Mouse (Mus musculus) thymus, adult 2 months (tissue): ENCODE data around the gene Slc12a8. TPM values are rescaled to one million over a fixed set of nuclear protein-coding genes. Genes with fewer than 3 reads are reported as not detected.

Source experiments
- DNase-seq: peaks from one replicate; pipeline ENCODE4 v3.0.0; 2021
- H3K27ac ChIP-seq: fragments of 200-500 bp; 2 replicates; pipeline ENCODE4 v1.5.1; 2012; ENCODE audit warnings: low read length, control low read depth; ENCODE audit not compliant: control insufficient read depth, insufficient read depth
- H3K27me3 ChIP-seq: fragments of 200-500 bp; 2 replicates; pipeline ENCODE4 v1.6.1; 2012; ENCODE audit warnings: mild to moderate bottlenecking, low read length, moderate library complexity, mixed read lengths; ENCODE audit not compliant: control insufficient read depth, insufficient read depth
- H3K36me3 ChIP-seq: fragments of 200-500 bp; 2 replicates; pipeline ENCODE4 v1.6.1; 2012; ENCODE audit warnings: mild to moderate bottlenecking, low read length, moderate library complexity; ENCODE audit not compliant: control insufficient read depth, insufficient read depth
- H3K4me1 ChIP-seq: fragments of 200-500 bp; replicated peaks from 2 replicates; pipeline ENCODE4 v1.6.1; 2012; ENCODE audit warnings: low read length; ENCODE audit not compliant: control insufficient read depth, insufficient read depth
- H3K4me3 ChIP-seq: fragments of 200-500 bp; 2 replicates; pipeline ENCODE4 v1.5.1; 2012; ENCODE audit warnings: mild to moderate bottlenecking, low read length, control low read depth, moderate library complexity; ENCODE audit not compliant: control insufficient read depth, insufficient read depth
- CTCF ChIP-seq: fragments of 200-500 bp; IDR thresholded peaks from 2 replicates; pipeline ENCODE4 v1.5.1; 2012; ENCODE audit warnings: mild to moderate bottlenecking, control low read depth, low read length, moderate library complexity, borderline replicate concordance; ENCODE audit not compliant: control insufficient read depth, poor library complexity, insufficient read depth; ENCODE audit errors: extremely low read depth
- POLR2A ChIP-seq: fragments of 200-500 bp; IDR thresholded peaks from 2 replicates; pipeline ENCODE4 v1.6.1; 2012; ENCODE audit warnings: mild to moderate bottlenecking, low read length, control low read depth, moderate library complexity; ENCODE audit not compliant: control insufficient read depth, poor library complexity, insufficient read depth; ENCODE audit errors: extremely low read depth
- WGBS: fragments of 180-500 bp; shearing (Covaris S2); methylation state at CpG from one replicate; pipeline ENCODE4 v1.1.7; 2018; 5-methylcytosine and 5-hydroxymethylcytosine counted together
- polyA plus RNA-seq: library from polyadenylated mRNA; depleted of rRNA; stranded (reverse); fragments of >200 nt; gene quantifications from 2 replicates; pipeline ENCODE4 v1.2.3, GENCODE M21; 2012

The Slc12a8 gene
- polyA plus RNA-seq, 1 experiment = 0.51 TPM

- WGBS = 89% methylated on average over 12 of the region's 12 CpGs
- no peaks in the 10 kb centered on the region for H3K36me3 ChIP-seq
- DNase-seq = no peak
- H3K4me1 ChIP-seq = no peaks in the 10 kb centered on the region
- no peak for TF ChIP-seq POLR2A
- TF ChIP-seq CTCF = no peak
- no peaks in the 10 kb centered on the region for H3K27me3 ChIP-seq
- H3K4me3 ChIP-seq = no peak overlapping the region
- no peak overlapping the region for H3K27ac ChIP-seq
Observed at GRCm38 (mm10) chr16:33561308-33562009, 44.3 kb downstream of the Slc12a8 start.

GRCm38 (mm10) chr16:33562874-33563537 lies 45.9 kb downstream of the Slc12a8 start:
- WGBS = 67% methylated on average over 12 of the region's 12 CpGs
- no peak for DNase-seq
- no peaks in the 10 kb centered on the region for H3K4me1 ChIP-seq

GRCm38 (mm10) chr16:33563538-33564013 lies 46.4 kb downstream of the Slc12a8 start:
- H3K27me3 ChIP-seq = no peaks in the 10 kb centered on the region
- DNase-seq = no peak
- TF ChIP-seq CTCF (no peak), POLR2A (no peak)
- WGBS = 94% methylated on average over 5 of the region's 5 CpGs
- H3K4me3 ChIP-seq = no peak overlapping the region
- H3K27ac ChIP-seq = no peak overlapping the region
- no peaks in the 10 kb centered on the region for H3K36me3 ChIP-seq
- H3K4me1 ChIP-seq = no peaks in the 10 kb centered on the region

More at GRCm38 (mm10) chr16:33562874-33563537, 45.9 kb downstream of the Slc12a8 start:
- TF ChIP-seq CTCF (no peak), POLR2A (no peak)
- Histone ChIP-seq H3K27me3 (no peaks in the 10 kb centered on the region), H3K4me3 (no peak overlapping the region), H3K36me3 (no peaks in the 10 kb centered on the region), H3K27ac (no peak overlapping the region)

GRCm38 (mm10) chr16:33566467-33566866 lies 49.3 kb downstream of the Slc12a8 start:
- H3K4me3 ChIP-seq = no peak overlapping the region
- no peaks in the 10 kb centered on the region for H3K27me3 ChIP-seq
- TF ChIP-seq CTCF = no peak
- no peak for TF ChIP-seq POLR2A
- 97% methylated on average over 10 of the region's 10 CpGs for WGBS
- no peaks in the 10 kb centered on the region for H3K4me1 ChIP-seq
- H3K36me3 ChIP-seq = no peaks in the 10 kb centered on the region
- no peak overlapping the region for H3K27ac ChIP-seq
- no peak for DNase-seq

GRCm38 (mm10) chr16:33567736-33568135 lies 50.6 kb downstream of the Slc12a8 start:
- no peak for TF ChIP-seq POLR2A
- no peak for TF ChIP-seq CTCF
- no peaks in the 10 kb centered on the region for H3K36me3 ChIP-seq
- 93% methylated on average over 4 of the region's 4 CpGs for WGBS
- no peak overlapping the region for H3K4me3 ChIP-seq
- H3K27me3 ChIP-seq = no peaks in the 10 kb centered on the region
- DNase-seq = no peak
- no peak overlapping the region for H3K27ac ChIP-seq
- H3K4me1 ChIP-seq = no peaks in the 10 kb centered on the region

- Histone ChIP-seq H3K4me1 (no peaks in the 10 kb centered on the region), H3K27ac (no peak overlapping the region), H3K4me3 (no peak overlapping the region), H3K27me3 (no peaks in the 10 kb centered on the region), H3K36me3 (no peaks in the 10 kb centered on the region)
- no peak for DNase-seq
- TF ChIP-seq POLR2A (no peak), CTCF (no peak)
- WGBS = 64% methylated on average over 12 of the region's 12 CpGs
Observed at GRCm38 (mm10) chr16:33568269-33569016, 51.3 kb downstream of the Slc12a8 start.
